8 mouse cellular contexts compared by ENCODE assay signal in genomic region chr9:56501721-56502542, GRCm38 (mm10).
DNase-seq lines count a peak whose midpoint lies in the region; ATAC-seq lines count a peak whose summit lies in the region.

No protein-coding gene starts in this region.

- WGBS in hindbrain, embryonic 11.5 days, result 55% methylated on average over 10 of the region's 10 CpGs
- 53% methylated on average over 10 of the region's 10 CpGs for WGBS in hindbrain, embryonic 10.5 days
- WGBS in embryonic facial prominence, embryonic 12.5 days, result 34% methylated on average over 10 of the region's 10 CpGs
- 57% methylated on average over 10 of the region's 10 CpGs for WGBS in neural tube, embryonic 13.5 days

- H3K36me3 ChIP-seq in hindbrain, embryonic 11.5 days (ENCODE audit: control insufficient read depth, insufficient read depth, low read length), result no peaks in the 10 kb centered on the region
- no peaks in the 10 kb centered on the region for H3K36me3 ChIP-seq in hindbrain, embryonic 10.5 days
- H3K36me3 ChIP-seq in embryonic facial prominence, embryonic 12.5 days, result no peaks in the 10 kb centered on the region
- H3K36me3 ChIP-seq in neural tube, embryonic 13.5 days, result peaks cover under 1% of the 10 kb centered on the region; the same call in 1 of the 2 replicates

- H3K4me2 ChIP-seq in hindbrain, embryonic 11.5 days (replicated peaks; ENCODE audit: low read depth, low read length), result no peak overlapping the region
- H3K4me2 ChIP-seq in embryonic facial prominence, embryonic 12.5 days (replicated peaks), result peak overlapping the region; percentile 24; the same call in 1 of the 2 replicates
- H3K4me2 ChIP-seq in neural tube, embryonic 13.5 days, result peak overlapping the region; percentile 4; the same call in 1 of the 2 replicates

- H3K4me1 ChIP-seq in hindbrain, embryonic 11.5 days (replicated peaks; ENCODE audit: control insufficient read depth, insufficient read depth, low read length), result peaks cover 2% of the 10 kb centered on the region; the same call in 1 of the 2 replicates
- peaks cover 53% of the 10 kb centered on the region for H3K4me1 ChIP-seq in hindbrain, embryonic 10.5 days (replicated peaks)
- peaks cover 47% of the 10 kb centered on the region for H3K4me1 ChIP-seq in embryonic facial prominence, embryonic 12.5 days
- peaks cover 78% of the 10 kb centered on the region for H3K4me1 ChIP-seq in neural tube, embryonic 13.5 days (replicated peaks)

- no peaks in the 10 kb centered on the region for H3K27me3 ChIP-seq in hindbrain, embryonic 11.5 days (ENCODE audit: control insufficient read depth, insufficient read depth, low read length)
- no peaks in the 10 kb centered on the region for H3K27me3 ChIP-seq in hindbrain, embryonic 10.5 days (ENCODE audit: insufficient read depth, poor library complexity, severe bottlenecking)
- H3K27me3 ChIP-seq in embryonic facial prominence, embryonic 12.5 days, result no peaks in the 10 kb centered on the region
- H3K27me3 ChIP-seq in neural tube, embryonic 13.5 days, result no peaks in the 10 kb centered on the region

- ATAC-seq in hindbrain, embryonic 11.5 days (ENCODE audit: low FRiP score), result no peak
- no peak for ATAC-seq in embryonic facial prominence, embryonic 12.5 days (ENCODE audit: insufficient number of reproducible peaks, insufficient read depth, low FRiP score, low TSS enrichment)
- no peak for ATAC-seq in neural tube, embryonic 13.5 days (ENCODE audit: low read depth)

- no peaks in the 10 kb centered on the region for H3K9me3 ChIP-seq in hindbrain, embryonic 11.5 days (ENCODE audit: control insufficient read depth, low read length)
- H3K9me3 ChIP-seq in hindbrain, embryonic 10.5 days, result no peaks in the 10 kb centered on the region
- no peaks in the 10 kb centered on the region for H3K9me3 ChIP-seq in embryonic facial prominence, embryonic 12.5 days
- H3K9me3 ChIP-seq in neural tube, embryonic 13.5 days, result no peaks in the 10 kb centered on the region

- 0 out of 2 replicates have a peak overlapping the region, but pooled peaks have one; percentile 21 for H3K27ac ChIP-seq in hindbrain, embryonic 11.5 days (ENCODE audit: low read depth, low read length)
- H3K27ac ChIP-seq in hindbrain, embryonic 10.5 days, result no peak overlapping the region
- H3K27ac ChIP-seq in embryonic facial prominence, embryonic 12.5 days, result peak overlapping the region; percentile 51
- peak overlapping the region; percentile 68 for H3K27ac ChIP-seq in neural tube, embryonic 13.5 days (replicated peaks)

- no peak overlapping the region for H3K4me3 ChIP-seq in hindbrain, embryonic 11.5 days (ENCODE audit: low read depth, low read length)
- no peak overlapping the region for H3K4me3 ChIP-seq in hindbrain, embryonic 10.5 days
- no peak overlapping the region for H3K4me3 ChIP-seq in embryonic facial prominence, embryonic 12.5 days
- no peak overlapping the region for H3K4me3 ChIP-seq in neural tube, embryonic 13.5 days

- intact Hi-C loops in left cerebral cortex, postnatal 14 days (cut with DNase I), result no loop called here

- H3K9ac ChIP-seq in hindbrain, embryonic 11.5 days (ENCODE audit: low read depth, low read length), result no peak overlapping the region
- no peak overlapping the region for H3K9ac ChIP-seq in embryonic facial prominence, embryonic 12.5 days
- 0 out of 2 replicates have a peak overlapping the region, but pooled peaks have one; percentile 27 for H3K9ac ChIP-seq in neural tube, embryonic 13.5 days

- DNase-seq in hindbrain, embryonic 11.5 days (ENCODE audit: low spot score), result no peak
- DNase-seq in hindbrain, embryonic 10.5 days (ENCODE audit: low spot score), result no peak
- peak; percentile 41 to 48 for DNase-seq in kidney, adult 8-10 months
- DNase-seq in right cerebral cortex, postnatal 36 days (ENCODE audit: low spot score in 2 of 2), result no peak
- DNase-seq in left cerebral cortex, adult 18-20 months (ENCODE audit: low spot score in 2 of 2), result no peak
- no peak for DNase-seq in left cerebral cortex, postnatal 14 days (ENCODE audit: low spot score in 2 of 2)

Comparison
In these comparisons a context has a peak if more than half of its experiments do, and no peak if none do; other contexts are left out.
1. DNase-seq: peak in kidney, adult 8-10 months (2 of 2); none in hindbrain, embryonic 11.5 days (single experiment), hindbrain, embryonic 10.5 days (single experiment), right cerebral cortex, postnatal 36 days (0 of 2), left cerebral cortex, adult 18-20 months (0 of 2) and left cerebral cortex, postnatal 14 days (0 of 2).